Mouse (Mus musculus) lung, postnatal 25 days (tissue): Measurements from ENCODE around the gene Tsku.
A peak's percentile ranks its signal among the peaks of the same experiment; 100 is the strongest.

Experiments used
- DNase-seq: peaks from one replicate; pipeline ENCODE4 v3.0.0; 2022; ENCODE audit warnings: low spot score

Gene Tsku

DNA sequence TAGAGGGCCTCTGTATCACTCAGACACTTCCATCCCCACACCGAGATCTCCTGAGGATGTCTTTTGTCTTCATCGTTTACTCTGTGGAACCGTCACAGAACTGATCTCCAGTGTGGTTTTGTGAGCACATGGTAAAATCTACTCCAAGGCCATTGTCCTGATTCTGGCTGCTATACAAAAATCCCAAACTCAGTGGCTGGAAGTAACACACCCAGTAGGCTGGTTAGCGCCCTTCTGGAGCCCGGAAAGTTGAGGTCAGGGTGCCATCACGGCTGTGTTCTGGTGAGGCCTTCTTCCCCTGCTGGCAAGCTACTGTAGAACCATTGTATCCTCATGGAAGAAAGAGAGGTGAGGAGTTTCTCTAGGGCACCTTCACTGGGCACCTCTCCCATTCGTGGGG is 35.1 kb downstream of the Tsku start:
- no peak for DNase-seq

GRCm38 (mm10) chr7:98324228-98324627 is 36.9 kb downstream of the Tsku start:
- DNase-seq: no peak

GRCm38 (mm10) chr7:98323288-98324019 is 37.7 kb downstream of the Tsku start:
- DNase-seq: peak; percentile 42

GRCm38 (mm10) chr7:98322415-98322814 is 38.7 kb downstream of the Tsku start:
- no peak for DNase-seq

DNA sequence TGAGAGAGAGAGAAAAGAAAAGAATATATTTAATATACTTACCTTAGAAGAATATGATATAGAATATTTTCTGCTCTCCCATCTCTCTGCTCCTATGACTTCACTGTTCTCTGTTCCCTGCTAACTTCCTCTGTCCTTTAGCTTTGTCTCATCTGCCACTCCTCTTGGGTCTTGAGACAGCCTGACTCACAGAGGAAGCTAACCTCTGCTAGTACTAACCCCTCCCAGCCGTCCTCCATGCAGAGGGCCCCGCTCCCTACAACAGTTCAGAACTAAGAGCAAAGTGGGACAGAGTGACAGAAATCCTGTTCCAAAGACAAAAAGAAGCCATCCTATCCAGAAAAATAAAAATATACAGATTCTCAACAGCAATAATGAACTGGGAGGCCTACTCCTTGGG is 40.0 kb downstream of the Tsku start, which contains the start of gene Acer3:
Gene Acer3, minus strand, starts transcription at position 126 of the 400 bp plus-strand sequence.
- no peak for DNase-seq

DNA sequence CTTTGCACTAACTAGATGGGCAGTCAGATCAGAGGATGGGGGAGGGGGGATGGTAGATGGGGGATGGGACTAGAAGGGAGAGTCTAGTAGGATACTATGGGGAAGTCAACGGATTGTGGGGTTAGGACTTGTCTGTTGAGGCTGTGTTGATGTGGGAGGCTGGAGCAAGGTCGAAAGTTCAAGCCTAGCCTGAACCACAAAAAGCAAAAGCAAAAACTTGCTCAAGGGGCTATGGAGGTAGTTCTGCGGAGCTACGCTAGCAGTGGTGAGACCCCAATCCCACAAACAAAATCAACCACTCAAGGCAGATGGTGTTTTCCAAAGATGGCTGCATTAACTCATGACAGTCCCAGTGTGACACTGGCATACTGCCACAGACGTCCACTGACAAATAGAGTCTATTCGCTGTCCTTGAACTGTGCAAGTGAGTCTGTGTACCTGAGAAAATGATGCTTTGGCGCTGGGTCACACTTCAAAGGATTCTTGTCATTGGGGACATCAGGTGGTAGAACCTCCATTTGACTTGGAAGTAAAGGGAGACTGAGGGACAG is 41.0 kb downstream of the Tsku start:
- no peak for DNase-seq

DNA sequence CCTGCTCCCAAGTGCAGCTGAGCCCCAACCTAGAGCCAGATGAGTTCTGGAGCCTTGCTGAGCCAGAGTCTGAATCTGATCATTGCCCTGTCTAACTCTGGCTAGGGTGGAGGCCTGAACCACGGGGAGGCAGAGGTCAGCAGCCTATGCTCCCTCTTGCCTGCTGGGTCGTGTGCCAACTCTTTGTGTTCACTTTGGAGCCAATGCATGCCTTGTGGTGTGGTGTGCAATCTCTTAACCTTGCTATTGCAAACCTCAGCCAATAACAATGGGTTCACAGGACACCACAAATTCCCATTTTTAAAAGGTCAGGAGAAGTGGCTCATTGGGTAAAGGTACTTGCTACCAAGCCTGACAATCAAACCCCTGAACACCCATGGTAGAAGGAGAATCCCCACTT is 44.6 kb downstream of the Tsku start:
- peak; percentile 51 for DNase-seq

DNA sequence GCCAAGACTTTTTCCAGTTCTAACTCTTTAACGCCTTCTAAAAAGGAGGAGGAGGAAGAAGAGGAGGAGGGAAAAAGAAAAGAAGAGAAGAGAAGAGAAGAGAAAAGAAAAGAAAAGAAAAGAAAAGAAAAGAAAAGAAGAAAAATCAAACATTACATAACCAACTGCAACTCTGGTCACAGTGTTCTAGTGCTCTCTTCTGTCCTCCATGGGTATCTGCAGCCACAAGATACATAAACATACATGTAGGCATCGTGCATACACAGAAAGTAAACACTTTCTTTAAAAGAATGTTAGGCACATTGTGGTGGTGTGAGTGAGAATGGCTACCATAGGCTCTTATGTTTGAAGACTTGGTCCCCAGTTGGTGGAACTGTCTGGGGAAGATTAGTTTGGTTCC is 46.0 kb downstream of the Tsku start:
- DNase-seq: no peak

- peak; percentile 71 for DNase-seq
Measured at GRCm38 (mm10) chr7:98312185-98312920, 48.8 kb downstream of the Tsku start.

DNA sequence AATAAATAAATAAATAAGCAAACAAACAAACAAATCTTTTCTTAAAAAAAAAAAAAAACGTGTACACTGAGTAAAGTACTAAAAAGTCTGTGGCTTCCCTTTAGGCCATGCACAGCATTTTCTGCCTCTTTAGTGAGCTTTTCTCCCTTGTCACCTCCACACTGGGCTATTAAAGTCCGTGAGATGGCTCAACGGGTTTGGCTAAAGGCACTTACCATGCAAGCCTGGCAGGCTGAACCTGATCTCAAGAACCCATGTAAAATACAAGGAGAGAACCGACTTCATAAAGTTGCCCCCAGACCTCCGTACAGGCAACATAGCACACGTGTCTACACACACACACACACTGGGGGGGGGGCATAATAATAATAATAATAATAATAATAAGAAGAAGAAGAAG is 50.9 kb downstream of the Tsku start:
- DNase-seq: no peak

GRCm38 (mm10) chr7:98309219-98310030 is 51.7 kb downstream of the Tsku start:
- DNase-seq: peak; percentile 96

- DNase-seq: no peak
Measured at GRCm38 (mm10) chr7:98308607-98309218, 52.4 kb downstream of the Tsku start.

DNA sequence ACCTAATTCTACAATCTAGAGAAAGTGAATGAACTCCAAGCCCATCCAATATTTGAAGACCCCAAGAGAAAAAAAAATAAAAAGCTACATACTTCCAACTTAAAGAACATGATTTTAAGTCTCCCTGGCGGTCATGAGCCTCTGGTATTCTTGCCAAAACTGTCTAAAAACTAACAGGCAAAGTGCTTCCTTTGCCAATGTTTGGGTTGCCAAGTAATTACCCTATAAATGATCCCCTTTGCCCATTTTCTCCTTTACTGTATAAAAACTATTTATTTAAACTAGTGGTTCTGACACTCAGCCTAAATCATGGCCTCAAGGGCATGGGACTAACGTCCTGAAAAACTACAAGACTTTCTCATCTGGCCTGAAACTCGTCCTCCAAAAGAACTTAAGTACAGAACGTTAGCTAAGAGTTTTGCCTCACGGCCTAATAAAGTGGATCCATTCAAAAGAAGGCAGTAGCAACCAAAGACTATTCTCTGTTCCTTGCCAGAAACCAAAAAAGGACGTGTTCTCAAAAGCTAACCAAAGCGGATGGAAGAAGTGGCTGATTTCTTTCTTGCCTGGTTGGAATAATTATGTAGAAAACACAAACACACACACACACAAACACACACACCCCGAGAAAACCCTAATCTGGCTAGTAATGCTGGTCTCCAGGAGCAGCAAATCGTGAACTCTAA is 53.1 kb downstream of the Tsku start:
- no peak for DNase-seq

- no peak for DNase-seq
Measured at GRCm38 (mm10) chr7:98307411-98307810, 53.7 kb downstream of the Tsku start.
